Mouse (Mus musculus) liver, embryonic 12.5 days (tissue): ENCODE results near the gene Ptpn6. TPM values are rescaled to one million over a fixed set of nuclear protein-coding genes. Genes with fewer than 3 reads are reported as not detected.

ENCODE experiments used
- ATAC-seq: fragments of 200-750 bp; cut with Nextera tagmentation; 2 replicates; pipeline ENCODE4 v1.8.0; 2017; ENCODE audit warnings: moderate number of reproducible peaks, mild to moderate bottlenecking, moderate library complexity
- H3K27ac ChIP-seq: fragments of 300-500 bp; sonication (generic); 2 replicates; pipeline ENCODE4 v1.5.1; 2016; ENCODE audit warnings: mild to moderate bottlenecking
- H3K27me3 ChIP-seq: fragments of 300-500 bp; sonication (generic); replicated peaks from 2 replicates; pipeline ENCODE4 v1.6.1; 2016; ENCODE audit warnings: mild to moderate bottlenecking, moderate library complexity
- H3K36me3 ChIP-seq: fragments of 300-500 bp; sonication (generic); 2 replicates; pipeline ENCODE4 v1.6.1; 2016; ENCODE audit warnings: mild to moderate bottlenecking, moderate library complexity
- H3K4me1 ChIP-seq: fragments of 300-500 bp; sonication (generic); 2 replicates; pipeline ENCODE4 v1.6.1; 2016
- H3K4me2 ChIP-seq: fragments of 300-500 bp; sonication (generic); 2 replicates; pipeline ENCODE4 v1.6.1; 2016; ENCODE audit warnings: mild to moderate bottlenecking, moderate library complexity
- H3K4me3 ChIP-seq: fragments of 300-500 bp; sonication (generic); 2 replicates; pipeline ENCODE4 v1.5.1; 2016; ENCODE audit warnings: mild to moderate bottlenecking, moderate library complexity
- H3K9ac ChIP-seq: fragments of 300-500 bp; sonication (generic); 2 replicates; pipeline ENCODE4 v1.6.1; 2016; ENCODE audit warnings: mild to moderate bottlenecking, moderate library complexity
- H3K9me3 ChIP-seq: fragments of 300-500 bp; sonication (generic); replicated peaks from 2 replicates; pipeline ENCODE4 v1.6.1; 2016; ENCODE audit warnings: mild to moderate bottlenecking, moderate library complexity
- WGBS: fragments of 180-500 bp; shearing (Covaris S2); methylation state at CpG from one replicate; pipeline ENCODE4 v1.1.7; 2016; ENCODE audit not compliant: insufficient replicate concordance; 5-methylcytosine and 5-hydroxymethylcytosine counted together
- polyA plus RNA-seq: library from polyadenylated mRNA; unstranded; fragments of >200 nt; fragmentation: Nextera tagmentation; extraction: Ambion mirVana; gene quantifications from 2 replicates; pipeline ENCODE4 v1.2.1, GENCODE M21; 2016

Ptpn6 gene
- 30.8 and 31.3 TPM in 2 replicates for polyA plus RNA-seq

DNA sequence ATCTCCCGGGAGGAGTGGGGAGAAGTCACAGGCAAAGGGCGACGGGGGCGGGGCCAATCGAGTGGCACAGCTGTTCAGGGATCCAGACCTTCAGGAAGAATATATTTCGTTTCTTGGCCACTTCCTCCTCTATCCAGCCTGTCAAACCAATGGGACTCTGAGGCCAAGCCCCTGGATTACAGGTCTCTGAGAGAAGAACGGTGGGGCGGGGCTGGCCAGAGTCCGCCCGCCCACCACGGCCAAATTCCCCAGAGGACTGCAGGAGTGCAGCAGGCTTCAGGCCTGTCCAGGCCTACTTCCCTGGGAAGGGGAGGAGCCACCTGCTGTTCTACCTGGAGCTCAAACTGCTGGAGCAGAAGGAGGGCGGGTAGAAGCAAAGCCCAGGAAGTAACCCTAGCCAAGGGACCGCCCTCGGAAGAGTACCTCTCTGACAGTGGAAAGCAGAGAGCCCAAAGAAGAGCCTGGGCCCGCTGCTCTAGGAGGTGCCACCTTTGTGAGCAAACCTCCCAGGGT, at the start of gene Ptpn6:
TSS of gene Ptpn6 (minus strand) at position 204 of the 513 bp plus-strand sequence.
- peak within 1 kb of the TSS; percentile 98 for H3K27ac ChIP-seq
- ATAC-seq: peak; percentile 6; the same call in 1 of the 2 replicates
- no peaks in the 10 kb centered on the region for H3K9me3 ChIP-seq
- WGBS: 24% methylated on average over 15 of the region's 15 CpGs
- peaks cover 53% of the 10 kb centered on the region for H3K4me1 ChIP-seq
- H3K4me2 ChIP-seq: peak within 1 kb of the TSS; percentile 94
- H3K9ac ChIP-seq: peak within 1 kb of the TSS; percentile 83
- no peaks in the 10 kb centered on the region for H3K27me3 ChIP-seq
- H3K36me3 ChIP-seq: peaks cover 3% of the 10 kb centered on the region; the same call in 1 of the 2 replicates
- H3K4me3 ChIP-seq: peak within 1 kb of the TSS; percentile 13

DNA sequence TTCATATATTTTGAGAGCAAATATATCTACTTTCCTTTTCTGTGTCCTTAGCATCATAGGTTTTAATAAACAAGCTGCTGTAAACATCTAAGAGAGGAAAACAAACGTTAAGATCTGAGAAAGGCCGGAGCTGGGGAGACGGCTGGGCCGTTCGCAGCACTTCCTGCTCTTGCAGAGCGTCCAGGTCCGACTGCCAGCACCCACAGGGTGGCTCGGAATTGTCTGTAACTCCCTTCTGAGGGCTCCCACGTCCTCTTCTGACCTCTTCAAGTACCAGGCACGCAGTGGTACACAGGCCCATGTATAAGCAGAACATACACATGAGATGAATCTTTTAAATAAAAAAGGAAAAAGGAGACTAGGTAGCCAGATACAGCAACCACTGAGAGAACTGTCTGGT, 49.2 kb upstream of the Ptpn6 start:
- 71% methylated on average over 10 of the region's 10 CpGs for WGBS
- no peaks in the 10 kb centered on the region for H3K36me3 ChIP-seq

DNA sequence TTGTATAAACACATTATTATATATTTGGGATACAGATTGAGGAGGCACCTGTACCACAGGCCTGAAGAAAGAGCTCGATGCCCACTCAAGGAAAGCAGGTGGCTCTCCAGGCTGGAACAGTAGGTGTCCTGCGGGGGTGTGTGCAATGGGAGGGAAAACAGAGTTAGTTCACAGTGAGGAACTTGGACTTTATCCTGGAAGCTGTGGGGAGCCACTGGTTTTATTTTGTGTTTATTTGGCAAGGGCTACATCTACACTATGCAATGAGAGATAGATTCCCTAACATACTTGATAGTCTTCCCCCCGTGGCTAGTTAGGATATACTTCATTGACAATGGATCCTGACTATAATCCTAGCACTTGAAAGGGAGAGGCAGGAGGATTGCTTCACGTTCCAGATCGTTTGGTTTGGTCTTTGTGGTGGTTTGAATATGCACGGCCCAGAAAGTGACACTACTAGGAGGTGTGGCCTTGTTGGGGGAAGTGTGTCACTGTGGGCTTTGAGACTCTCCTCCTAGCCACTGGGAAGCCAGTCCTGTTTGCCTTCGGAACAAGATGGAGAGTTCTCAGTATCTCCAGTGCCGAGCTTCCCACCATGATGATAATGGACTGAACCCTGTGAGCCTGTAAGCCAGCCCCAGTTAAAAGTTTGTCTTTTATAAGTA, 48.4 kb upstream of the Ptpn6 start:
- 0 out of 2 replicates have a peak, but pooled peaks have one; percentile 38 for ATAC-seq
- H3K4me1 ChIP-seq: peaks cover 6% of the 10 kb centered on the region
- H3K27me3 ChIP-seq: peaks cover 6% of the 10 kb centered on the region; the same call in 1 of the 2 replicates
- WGBS: 40% methylated on average over 8 of the region's 8 CpGs
- H3K4me2 ChIP-seq: no peak overlapping the region
- no peaks in the 10 kb centered on the region for H3K36me3 ChIP-seq
- no peak overlapping the region for H3K4me3 ChIP-seq
- no peak overlapping the region for H3K9ac ChIP-seq
- H3K9me3 ChIP-seq: no peaks in the 10 kb centered on the region
- H3K27ac ChIP-seq: no peak overlapping the region

More for the DNA sequence above, 49.2 kb upstream of the Ptpn6 start:
- Histone ChIP-seq H3K4me2 (no peak overlapping the region), H3K4me1 (0 out of 2 replicates have a peak, but pooled peaks cover under 1% of the 10 kb centered on the region), H3K4me3 (no peak overlapping the region), H3K9ac (no peak overlapping the region), H3K27ac (no peak overlapping the region), H3K27me3 (no peaks in the 10 kb centered on the region), H3K9me3 (no peaks in the 10 kb centered on the region)
- ATAC-seq: no peak

DNA sequence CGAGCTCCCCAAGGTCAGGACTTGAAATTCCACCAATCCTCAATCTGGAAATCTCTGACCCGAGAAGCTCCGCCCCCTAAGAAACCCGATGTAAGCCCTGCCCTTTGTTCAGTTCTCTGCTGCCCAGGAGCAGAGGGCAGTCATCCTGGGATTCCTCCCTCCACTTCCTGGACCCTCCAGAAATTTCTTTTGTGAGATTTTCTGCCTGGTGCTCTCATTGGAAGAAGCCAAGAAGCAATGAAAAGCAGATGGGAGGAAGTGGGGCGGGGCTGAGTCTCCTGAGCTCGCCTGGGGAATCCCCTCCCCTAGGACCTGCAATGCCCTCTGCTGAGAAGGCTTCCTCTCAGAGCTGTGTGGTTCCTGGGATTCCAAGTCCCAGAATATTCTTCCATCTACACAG, 43.9 kb upstream of the Ptpn6 start:
- no peak overlapping the region for H3K4me3 ChIP-seq
- H3K27ac ChIP-seq: no peak overlapping the region
- 12% methylated on average over 6 of the region's 6 CpGs for WGBS
- peak overlapping the region; percentile 38 for H3K4me2 ChIP-seq
- no peak overlapping the region for H3K9ac ChIP-seq
- peaks cover 10% of the 10 kb centered on the region for H3K4me1 ChIP-seq
- H3K9me3 ChIP-seq: no peaks in the 10 kb centered on the region
- no peak for ATAC-seq
- H3K27me3 ChIP-seq: peaks cover 50% of the 10 kb centered on the region
- H3K36me3 ChIP-seq: no peaks in the 10 kb centered on the region

DNA sequence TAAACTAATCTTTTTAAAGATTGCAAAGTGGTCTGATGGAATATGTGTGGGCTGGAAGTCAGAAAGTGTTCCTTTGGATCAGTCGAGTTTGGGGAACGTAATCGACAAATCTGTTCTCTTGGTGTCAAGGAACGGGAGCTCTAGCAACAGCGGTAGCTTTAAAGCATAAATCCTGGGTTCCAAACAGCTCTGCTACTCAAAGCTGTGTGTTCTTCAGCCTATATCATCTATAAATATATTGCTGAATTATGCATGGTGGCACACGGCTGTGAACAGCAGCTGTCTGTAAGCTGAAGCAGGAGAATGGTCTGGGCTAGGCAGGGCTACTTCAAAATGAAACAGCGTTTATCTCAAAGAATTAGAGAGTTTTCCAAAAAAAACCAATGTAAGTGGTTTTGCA, 42.4 kb upstream of the Ptpn6 start:
- Histone ChIP-seq H3K36me3 (no peaks in the 10 kb centered on the region), H3K27me3 (peaks cover 59% of the 10 kb centered on the region), H3K9me3 (no peaks in the 10 kb centered on the region), H3K9ac (no peak overlapping the region), H3K4me2 (no peak overlapping the region), H3K4me3 (no peak overlapping the region), H3K27ac (no peak overlapping the region), H3K4me1 (peaks cover 10% of the 10 kb centered on the region)
- 74% methylated on average over 7 of the region's 7 CpGs for WGBS
- no peak for ATAC-seq

DNA sequence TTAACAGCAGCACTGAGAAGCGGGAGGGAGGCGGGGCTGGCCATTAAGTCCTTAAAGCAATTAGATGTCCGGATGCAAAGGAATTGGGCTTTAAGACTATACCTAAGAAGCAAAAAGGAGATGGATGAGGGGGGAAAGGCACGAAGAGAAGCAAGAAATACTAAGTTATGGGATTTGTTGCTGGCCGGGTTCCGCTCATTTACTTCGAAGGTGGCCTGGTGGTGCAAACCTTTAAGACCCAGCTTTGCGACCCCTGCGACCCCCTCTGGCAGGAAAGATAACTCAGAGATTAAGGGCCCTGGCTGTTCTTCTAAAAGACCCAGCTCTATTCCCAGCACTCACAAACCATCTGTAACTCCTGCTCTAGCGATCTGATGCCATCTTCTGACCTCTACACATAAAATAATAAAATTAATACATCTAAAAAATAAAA, 41.5 kb upstream of the Ptpn6 start:
- 11% methylated on average over 10 of the region's 10 CpGs for WGBS
- H3K4me3 ChIP-seq: peak overlapping the region; percentile 20
- no peak overlapping the region for H3K9ac ChIP-seq
- no peak for ATAC-seq
- H3K36me3 ChIP-seq: no peaks in the 10 kb centered on the region
- H3K4me1 ChIP-seq: peaks cover 10% of the 10 kb centered on the region
- peak overlapping the region; percentile 52 for H3K4me2 ChIP-seq
- H3K9me3 ChIP-seq: no peaks in the 10 kb centered on the region
- peaks cover 65% of the 10 kb centered on the region for H3K27me3 ChIP-seq
- no peak overlapping the region for H3K27ac ChIP-seq

DNA sequence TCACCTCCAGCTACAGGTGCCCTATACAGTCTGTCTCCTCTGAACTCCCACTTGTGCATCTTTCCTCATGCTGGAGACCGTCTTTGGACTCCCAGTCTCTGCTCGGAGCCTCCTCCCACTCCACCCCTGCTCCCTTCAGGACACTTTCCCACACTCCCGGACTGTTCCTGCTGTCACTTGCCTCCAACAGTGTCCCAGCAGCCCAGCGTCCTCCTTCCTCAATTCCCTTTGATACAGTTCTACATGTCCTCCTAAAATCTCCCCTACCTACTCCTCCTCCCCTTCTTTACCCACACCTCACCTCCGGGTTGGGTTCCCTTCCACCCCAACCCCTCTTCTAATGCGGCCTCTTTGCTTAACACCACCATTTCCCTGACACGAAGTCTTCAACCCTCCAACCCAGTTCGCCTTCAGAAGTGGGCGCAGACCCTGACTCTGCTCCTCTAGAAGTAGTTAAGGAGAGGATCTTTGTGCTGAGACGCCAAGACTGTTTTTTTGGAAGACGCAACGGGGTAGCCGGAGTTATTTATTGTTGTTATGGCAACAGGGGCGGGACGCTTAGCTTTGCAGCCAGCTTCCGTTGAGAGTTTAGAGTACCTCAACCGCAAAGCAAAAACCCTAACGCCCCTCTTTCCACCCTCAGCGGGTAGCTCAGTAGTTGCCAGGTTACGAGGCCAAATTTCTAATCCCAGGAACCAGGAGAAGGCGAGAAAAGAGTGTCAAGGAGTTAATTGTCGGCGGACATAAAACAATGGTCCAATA, 40.9 kb upstream of the Ptpn6 start, which contains the start of gene Lrrc23:
TSS of gene Lrrc23 (minus strand) at position 506 of the 762 bp plus-strand sequence.
- peak within 1 kb of the TSS; percentile 20 for H3K4me3 ChIP-seq
- WGBS: 3% methylated on average over 23 of the region's 23 CpGs
- H3K4me1 ChIP-seq: peaks cover 10% of the 10 kb centered on the region
- H3K36me3 ChIP-seq: no peaks in the 10 kb centered on the region
- no peaks in the 10 kb centered on the region for H3K9me3 ChIP-seq
- peaks cover 66% of the 10 kb centered on the region for H3K27me3 ChIP-seq
- 0 out of 2 replicates have a peak, but pooled peaks have one; percentile 21 for ATAC-seq
- peak within 1 kb of the TSS; percentile 52 for H3K4me2 ChIP-seq
- H3K27ac ChIP-seq: no peak within 1 kb of the TSS
- H3K9ac ChIP-seq: no peak within 1 kb of the TSS

DNA sequence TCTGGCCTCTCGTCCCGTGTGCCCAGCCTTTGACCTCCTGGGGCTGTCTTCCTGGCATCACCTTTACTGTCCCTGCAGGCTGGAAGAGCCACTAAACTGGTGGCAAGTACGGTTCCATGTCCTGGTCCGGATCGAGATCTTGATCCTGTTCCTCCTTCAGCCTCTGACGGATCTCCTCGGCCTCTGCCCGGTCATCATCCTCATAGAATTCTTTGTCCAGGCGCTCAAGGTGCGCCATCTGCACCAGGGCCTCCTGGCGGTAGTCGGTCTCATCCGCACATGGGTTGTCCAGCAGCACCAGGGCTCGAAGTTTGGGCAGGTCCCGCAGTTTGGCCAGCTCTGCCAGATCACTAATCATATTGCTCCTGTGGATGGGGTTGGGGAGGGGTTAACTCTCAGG, 32.0 kb upstream of the Ptpn6 start:
- no peaks in the 10 kb centered on the region for H3K9me3 ChIP-seq
- H3K27me3 ChIP-seq: peaks cover 86% of the 10 kb centered on the region
- 65% methylated on average over 15 of the region's 15 CpGs for WGBS

DNA sequence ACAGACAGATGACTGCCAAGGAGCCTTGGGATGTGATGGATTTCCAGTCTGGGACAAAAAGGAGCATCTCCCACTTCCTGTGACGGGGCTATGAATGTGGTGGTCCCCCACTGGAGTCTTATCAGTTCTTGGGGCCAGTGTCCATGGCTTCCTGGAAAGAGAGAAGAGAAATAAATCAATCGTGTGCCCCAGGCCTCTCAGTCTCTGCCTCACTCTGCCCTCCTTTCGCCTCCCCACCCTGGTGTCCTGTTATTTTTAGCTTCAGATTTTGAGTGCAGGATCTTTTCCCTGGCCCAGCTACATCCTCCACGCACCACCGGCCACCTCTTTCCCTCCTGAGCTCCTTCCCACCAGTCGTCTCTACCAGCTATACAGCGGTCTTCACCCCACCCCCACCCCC, 31.5 kb upstream of the Ptpn6 start:
- peak overlapping the region; percentile 75 for H3K4me2 ChIP-seq
- H3K36me3 ChIP-seq: no peaks in the 10 kb centered on the region
- WGBS: 23% methylated on average over 7 of the region's 7 CpGs
- no peaks in the 10 kb centered on the region for H3K9me3 ChIP-seq
- H3K27ac ChIP-seq: no peak overlapping the region
- ATAC-seq: no peak
- H3K4me3 ChIP-seq: peak overlapping the region; percentile 53; the same call in 1 of the 2 replicates
- H3K4me1 ChIP-seq: peaks cover 29% of the 10 kb centered on the region
- no peak overlapping the region for H3K9ac ChIP-seq
- H3K27me3 ChIP-seq: peaks cover 87% of the 10 kb centered on the region

More for the DNA sequence above, 32.0 kb upstream of the Ptpn6 start:
- Histone ChIP-seq H3K9ac (no peak overlapping the region), H3K36me3 (no peaks in the 10 kb centered on the region), H3K4me3 (no peak overlapping the region), H3K4me1 (peaks cover 29% of the 10 kb centered on the region), H3K4me2 (no peak overlapping the region), H3K27ac (no peak overlapping the region)
- ATAC-seq: no peak

DNA sequence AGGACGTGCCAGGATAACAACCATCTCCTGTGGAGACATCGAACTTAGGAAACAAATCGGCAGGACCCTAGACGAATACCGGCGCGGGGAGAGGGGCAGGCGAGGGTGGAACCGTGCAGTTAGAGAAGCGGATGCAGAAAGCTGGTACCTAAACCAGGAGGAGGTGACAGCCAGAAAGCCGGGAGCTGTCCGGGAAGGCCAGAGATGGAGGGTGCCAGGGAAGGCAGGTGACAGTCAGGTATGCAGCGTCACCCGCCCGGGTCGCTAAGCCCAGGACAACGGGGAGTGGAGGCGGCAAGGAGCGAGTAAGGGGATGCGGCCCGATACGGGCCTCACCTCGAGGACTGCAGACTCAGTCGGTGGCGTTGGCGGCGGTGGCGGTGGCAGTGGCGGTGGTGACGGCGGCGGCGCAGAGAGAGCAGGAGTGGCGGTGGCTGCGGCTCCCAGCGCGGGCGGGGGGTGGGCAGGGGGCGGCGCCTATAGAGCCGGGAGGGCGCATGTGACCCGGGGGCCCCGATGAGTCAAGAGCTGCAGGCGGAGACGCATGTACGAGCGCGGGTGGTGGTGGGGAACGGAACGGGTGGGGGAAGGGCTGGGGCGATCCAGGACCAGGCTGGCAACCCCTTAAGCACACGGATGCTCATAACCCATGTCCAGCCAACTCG, 30.7 kb upstream of the Ptpn6 start, which contains the start of gene Eno2:
TSS of gene Eno2 (minus strand) at position 573 of the 665 bp plus-strand sequence.
- Histone ChIP-seq H3K27me3 (peaks cover 89% of the 10 kb centered on the region), H3K9me3 (no peaks in the 10 kb centered on the region), H3K27ac (no peak within 1 kb of the TSS), H3K4me3 (peak within 1 kb of the TSS; percentile 53), H3K9ac (peak within 1 kb of the TSS; percentile 44; the same call in 1 of the 2 replicates), H3K4me2 (peak within 1 kb of the TSS; percentile 75), H3K36me3 (no peaks in the 10 kb centered on the region), H3K4me1 (peaks cover 29% of the 10 kb centered on the region)
- 2% methylated on average over 54 of the region's 54 CpGs for WGBS
- peak; percentile 35; the same call in 1 of the 2 replicates for ATAC-seq

DNA sequence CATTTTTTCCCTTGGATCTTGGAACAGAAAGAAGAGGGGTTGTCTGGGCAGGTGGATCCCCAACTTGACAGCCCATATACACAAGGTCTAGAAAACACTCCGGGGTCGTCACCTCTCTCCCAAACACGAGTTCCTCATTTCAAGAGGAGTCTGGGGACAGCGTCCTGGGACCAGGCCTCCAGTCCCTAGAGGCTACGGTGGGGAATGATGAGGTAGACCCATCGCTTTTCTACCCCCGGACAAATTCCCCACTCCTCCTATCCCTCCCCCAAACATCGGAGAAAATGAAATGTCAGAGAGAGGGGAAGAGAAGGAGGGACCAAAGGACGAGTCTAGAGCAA, 30.2 kb upstream of the Ptpn6 start:
- Histone ChIP-seq H3K27me3 (peaks cover 92% of the 10 kb centered on the region), H3K27ac (no peak overlapping the region), H3K4me1 (peaks cover 29% of the 10 kb centered on the region), H3K36me3 (no peaks in the 10 kb centered on the region), H3K4me3 (peak overlapping the region; percentile 53), H3K4me2 (peak overlapping the region; percentile 75), H3K9ac (no peak overlapping the region), H3K9me3 (no peaks in the 10 kb centered on the region)
- no peak for ATAC-seq
- 2% methylated on average over 9 of the region's 9 CpGs for WGBS
